Mouse (Mus musculus): ENCODE data around the gene Cmtm2b. TPM values are rescaled to one million over a fixed set of nuclear protein-coding genes. Genes with fewer than 3 reads are reported as not detected.

The Cmtm2b gene
- polyA plus RNA-seq, 1 experiment from 2014 or later: not detected

- no peaks in the 10 kb centered on the region for H3K36me3 ChIP-seq
- peaks cover 18% of the 10 kb centered on the region for H3K4me1 ChIP-seq (replicated peaks)
- H3K27ac ChIP-seq: no peak overlapping the region
- H3K4me2 ChIP-seq: no peak overlapping the region
- WGBS (ENCODE audit: insufficient replicate concordance): 23% methylated on average over 5 of the region's 5 CpGs
- H3K4me3 ChIP-seq (replicated peaks): no peak overlapping the region
- no peak overlapping the region for H3K9ac ChIP-seq
- H3K9me3 ChIP-seq (replicated peaks): no peaks in the 10 kb centered on the region
- DNase-seq: no peak
- peak; percentile 79 for ATAC-seq (ENCODE audit: low read depth)
- H3K27me3 ChIP-seq: no peaks in the 10 kb centered on the region
Measured at GRCm38 (mm10) chr8:104332665-104333631, 10.9 kb downstream of the Cmtm2b start.

- 13% methylated on average over 5 of the region's 5 CpGs for WGBS (ENCODE audit: insufficient replicate concordance)
- peak; percentile 56 for ATAC-seq (ENCODE audit: low read depth)
- Histone ChIP-seq H3K4me2 (no peak overlapping the region), H3K4me3 (replicated peaks) (no peak overlapping the region), H3K9ac (no peak overlapping the region), H3K4me1 (replicated peaks) (peaks cover 18% of the 10 kb centered on the region), H3K27ac (no peak overlapping the region), H3K36me3 (no peaks in the 10 kb centered on the region), H3K9me3 (replicated peaks) (no peaks in the 10 kb centered on the region), H3K27me3 (no peaks in the 10 kb centered on the region)
- DNase-seq: no peak
Measured at GRCm38 (mm10) chr8:104333786-104334185, 11.8 kb downstream of the Cmtm2b start.

GRCm38 (mm10) chr8:104334196-104334595 is 12.2 kb downstream of the Cmtm2b start:
- no peak for DNase-seq
- Histone ChIP-seq H3K36me3 (no peaks in the 10 kb centered on the region), H3K27ac (no peak overlapping the region), H3K4me2 (no peak overlapping the region), H3K27me3 (no peaks in the 10 kb centered on the region), H3K9ac (no peak overlapping the region), H3K4me1 (replicated peaks) (peaks cover 20% of the 10 kb centered on the region), H3K4me3 (replicated peaks) (no peak overlapping the region), H3K9me3 (replicated peaks) (no peaks in the 10 kb centered on the region)
- WGBS (ENCODE audit: insufficient replicate concordance): 79% methylated on average over 1 of the region's 1 CpGs
- ATAC-seq (ENCODE audit: low read depth): no peak

DNA sequence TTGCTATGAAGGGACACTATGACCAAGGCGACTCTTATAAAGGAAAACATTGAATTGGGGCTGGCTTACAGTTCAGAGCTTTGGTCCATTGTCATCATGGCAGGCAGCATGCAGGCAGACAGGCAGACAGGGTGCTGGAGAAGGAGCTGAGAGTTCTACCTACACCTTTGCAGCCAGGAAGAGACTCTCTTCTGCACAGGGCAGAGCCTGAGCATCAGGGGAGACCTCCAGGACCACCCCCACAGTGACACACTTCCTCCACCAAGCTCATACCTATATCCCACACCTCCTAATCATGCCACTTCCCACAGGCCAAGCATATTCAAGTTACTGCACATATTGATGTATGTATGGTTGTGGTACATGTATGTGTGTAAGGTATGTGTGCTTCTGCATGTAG is 14.8 kb downstream of the Cmtm2b start:
- 61% methylated on average over 1 of the region's 1 CpGs for WGBS (ENCODE audit: insufficient replicate concordance)
- no peak overlapping the region for H3K4me2 ChIP-seq
- peaks cover 13% of the 10 kb centered on the region for H3K27me3 ChIP-seq
- DNase-seq (no peak), ATAC-seq (ENCODE audit: low read depth) (no peak)
- no peaks in the 10 kb centered on the region for H3K36me3 ChIP-seq
- H3K27ac ChIP-seq: no peak overlapping the region
- H3K4me3 ChIP-seq (replicated peaks): no peak overlapping the region
- H3K4me1 ChIP-seq (replicated peaks): peaks cover 42% of the 10 kb centered on the region
- H3K9ac ChIP-seq: no peak overlapping the region
- no peaks in the 10 kb centered on the region for H3K9me3 ChIP-seq (replicated peaks)

DNA sequence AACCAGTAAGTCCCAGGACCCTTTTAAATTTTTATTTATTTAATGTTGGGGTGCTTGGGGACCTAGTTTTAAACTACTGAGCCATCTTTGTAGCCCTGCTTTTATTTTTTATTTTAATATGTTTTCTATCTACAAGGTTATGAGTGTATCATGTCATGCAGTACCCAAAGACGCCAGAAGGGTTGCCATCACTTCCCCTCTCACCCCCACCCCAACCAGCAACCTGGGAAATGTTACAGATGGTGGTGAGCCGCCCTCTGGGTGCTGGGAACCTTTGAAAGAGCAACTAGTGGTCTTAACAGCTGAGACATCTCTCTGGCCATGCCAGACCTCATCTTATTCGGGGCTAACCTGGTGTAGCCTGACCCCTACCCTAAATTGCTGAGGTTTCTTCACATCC is 15.9 kb downstream of the Cmtm2b start:
- Histone ChIP-seq H3K9me3 (replicated peaks) (no peaks in the 10 kb centered on the region), H3K4me1 (replicated peaks) (peaks cover 40% of the 10 kb centered on the region), H3K36me3 (no peaks in the 10 kb centered on the region), H3K4me3 (replicated peaks) (no peak overlapping the region), H3K27me3 (peaks cover 13% of the 10 kb centered on the region), H3K4me2 (no peak overlapping the region), H3K9ac (no peak overlapping the region), H3K27ac (no peak overlapping the region)
- DNase-seq: no peak
- 36% methylated on average over 3 of the region's 3 CpGs for WGBS (ENCODE audit: insufficient replicate concordance)
- ATAC-seq (ENCODE audit: low read depth): no peak

DNA sequence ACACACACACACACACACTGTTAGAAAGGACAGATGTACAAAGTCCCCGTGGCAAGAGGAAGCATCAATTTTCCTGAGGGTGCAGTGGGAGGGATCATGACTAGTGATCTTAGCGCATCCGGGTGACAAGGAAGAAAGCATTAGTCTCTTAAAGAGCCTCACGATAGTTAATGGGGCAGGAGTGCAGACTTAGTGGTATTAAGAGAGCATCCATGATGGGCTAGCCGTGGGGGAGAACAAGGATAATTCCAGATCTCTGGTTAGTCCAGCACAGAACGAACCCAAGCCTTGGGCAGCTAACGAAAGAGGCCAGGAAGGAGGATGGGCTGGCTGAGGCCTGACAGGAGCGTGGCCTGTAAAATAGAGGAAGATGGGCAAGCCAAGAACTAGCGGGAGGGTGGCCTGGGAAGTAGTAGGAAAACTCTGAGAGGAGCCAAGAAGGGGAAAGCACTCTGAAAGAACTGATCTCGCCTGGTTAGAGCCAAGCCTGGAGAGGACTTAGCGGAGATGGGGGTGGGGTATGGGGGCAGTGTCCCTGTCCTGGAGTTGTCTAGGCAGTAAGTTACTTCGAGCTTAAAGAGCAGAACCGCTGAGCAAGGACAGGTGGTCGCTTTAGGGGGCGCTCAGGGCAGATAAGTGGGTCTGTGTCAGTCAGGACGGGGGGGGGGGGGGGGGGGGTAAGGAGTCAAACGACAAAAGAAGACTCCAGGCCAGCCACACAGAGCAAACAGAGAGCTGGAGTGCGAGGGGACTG is 17.4 kb downstream of the Cmtm2b start, which contains the start of gene Cmtm3:
Gene Cmtm3, plus strand, starts transcription at position 182 of the 754 bp plus-strand sequence.
- Histone ChIP-seq H3K27ac (peak within 1 kb of the TSS; percentile 12; the same call in 1 of the 2 replicates), H3K4me1 (replicated peaks) (peaks cover 33% of the 10 kb centered on the region), H3K36me3 (no peaks in the 10 kb centered on the region), H3K4me2 (peak within 1 kb of the TSS; percentile 73), H3K9ac (peak within 1 kb of the TSS; percentile 69), H3K9me3 (replicated peaks) (no peaks in the 10 kb centered on the region), H3K27me3 (peaks cover 13% of the 10 kb centered on the region), H3K4me3 (replicated peaks) (peak within 1 kb of the TSS; percentile 61)
- WGBS (ENCODE audit: insufficient replicate concordance): 23% methylated on average over 18 of the region's 18 CpGs
- DNase-seq (no peak), ATAC-seq (ENCODE audit: low read depth) (no peak)

- H3K27ac ChIP-seq: 0 out of 2 replicates have a peak overlapping the region, but pooled peaks have one; percentile 12
- H3K36me3 ChIP-seq: no peaks in the 10 kb centered on the region
- H3K9me3 ChIP-seq (replicated peaks): no peaks in the 10 kb centered on the region
- ATAC-seq (ENCODE audit: low read depth): peak; percentile 5; the same call in 1 of the 2 replicates
- H3K4me2 ChIP-seq: peak overlapping the region; percentile 73
- H3K27me3 ChIP-seq: peaks cover 13% of the 10 kb centered on the region
- WGBS (ENCODE audit: insufficient replicate concordance): 7% methylated on average over 6 of the region's 6 CpGs
- peak overlapping the region; percentile 69 for H3K9ac ChIP-seq
- H3K4me1 ChIP-seq (replicated peaks): peaks cover 34% of the 10 kb centered on the region
- peak overlapping the region; percentile 61 for H3K4me3 ChIP-seq (replicated peaks)
- DNase-seq: no peak
Measured at GRCm38 (mm10) chr8:104339983-104340232, 17.9 kb downstream of the Cmtm2b start.

DNA sequence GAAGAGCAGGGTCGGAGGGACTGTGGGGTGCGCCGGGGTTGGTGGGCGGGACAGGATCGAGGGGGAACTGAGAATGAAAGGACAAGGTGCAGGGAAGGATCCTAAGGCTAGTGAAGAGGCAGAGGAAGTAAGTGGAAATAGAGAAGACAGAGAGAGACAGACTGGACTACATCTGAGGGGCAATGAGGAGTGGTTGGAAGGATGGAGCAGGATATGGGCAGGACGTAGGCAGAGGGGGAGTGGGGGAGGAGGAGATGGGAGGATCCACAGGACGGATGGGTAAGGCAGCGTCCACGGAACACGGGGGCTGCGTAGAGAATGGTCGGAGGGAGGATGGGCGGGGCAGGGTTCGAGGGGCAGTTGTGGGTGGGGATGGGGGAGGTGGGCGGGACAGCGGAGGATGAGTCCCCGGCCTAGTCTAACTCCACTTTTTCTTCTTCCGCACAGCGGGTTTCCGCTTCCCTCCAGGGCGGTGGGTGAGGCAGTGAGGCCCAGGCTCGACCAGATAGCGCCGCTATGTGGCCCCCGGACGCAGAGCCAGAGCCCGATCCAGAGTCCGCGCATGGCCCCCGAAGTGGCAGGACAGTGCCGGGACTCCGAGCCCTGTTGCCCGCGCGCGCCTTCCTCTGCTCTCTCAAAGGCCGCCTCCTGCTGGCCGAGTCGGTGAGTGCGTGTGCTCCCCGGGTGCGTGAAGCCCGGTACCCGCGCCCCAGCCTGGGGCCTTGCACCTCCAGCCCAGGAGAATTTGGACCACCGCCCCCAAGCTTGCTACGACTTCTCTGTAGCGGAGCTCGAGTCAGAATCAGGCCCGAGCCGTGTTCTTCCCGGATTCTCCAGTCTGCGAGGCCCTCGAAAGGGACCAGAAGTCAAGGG is 18.4 kb downstream of the Cmtm2b start:
- Histone ChIP-seq H3K9me3 (replicated peaks) (no peaks in the 10 kb centered on the region), H3K27ac (peak overlapping the region; percentile 70), H3K9ac (peak overlapping the region; percentile 69), H3K27me3 (peaks cover 13% of the 10 kb centered on the region), H3K4me2 (peak overlapping the region; percentile 73), H3K36me3 (0 out of 2 replicates have a peak, but pooled peaks cover 4% of the 10 kb centered on the region), H3K4me1 (replicated peaks) (peaks cover 34% of the 10 kb centered on the region), H3K4me3 (replicated peaks) (peak overlapping the region; percentile 61)
- under 1% methylated on average over 54 of the region's 54 CpGs for WGBS (ENCODE audit: insufficient replicate concordance)
- DNase-seq: peak; percentile 49
- ATAC-seq (ENCODE audit: low read depth): peak; percentile 69

GRCm38 (mm10) chr8:104341106-104341561 is 19.1 kb downstream of the Cmtm2b start:
- Histone ChIP-seq H3K4me2 (peak overlapping the region; percentile 73), H3K9me3 (replicated peaks) (no peaks in the 10 kb centered on the region), H3K4me3 (replicated peaks) (peak overlapping the region; percentile 61), H3K9ac (peak overlapping the region; percentile 69), H3K4me1 (replicated peaks) (peaks cover 34% of the 10 kb centered on the region), H3K27me3 (peaks cover 13% of the 10 kb centered on the region), H3K36me3 (0 out of 2 replicates have a peak, but pooled peaks cover 4% of the 10 kb centered on the region), H3K27ac (peak overlapping the region; percentile 70)
- 2% methylated on average over 23 of the region's 24 CpGs for WGBS (ENCODE audit: insufficient replicate concordance)
- ATAC-seq (ENCODE audit: low read depth) (peak; percentile 63), DNase-seq (peak; percentile 11)

- Histone ChIP-seq H3K27me3 (peaks cover 13% of the 10 kb centered on the region), H3K4me2 (peak overlapping the region; percentile 73), H3K36me3 (0 out of 2 replicates have a peak, but pooled peaks cover 7% of the 10 kb centered on the region), H3K4me3 (replicated peaks) (peak overlapping the region; percentile 61), H3K4me1 (replicated peaks) (peaks cover 34% of the 10 kb centered on the region), H3K9me3 (replicated peaks) (no peaks in the 10 kb centered on the region), H3K9ac (no peak overlapping the region), H3K27ac (no peak overlapping the region)
- WGBS (ENCODE audit: insufficient replicate concordance): 40% methylated on average over 6 of the region's 6 CpGs
- ATAC-seq (ENCODE audit: low read depth) (no peak), DNase-seq (no peak)
Measured at GRCm38 (mm10) chr8:104341678-104342077, 19.6 kb downstream of the Cmtm2b start.
